Mouse (Mus musculus) right cerebral cortex, postnatal 10 days (tissue): ENCODE measurements around the gene Tff3.

ENCODE experiments used
- DNase-seq, 2 experiments: peaks; one replicate each; pipeline ENCODE4 v3.0.0; 2021; ENCODE audit warnings: low spot score in 2 of 2

Tff3 gene

DNA sequence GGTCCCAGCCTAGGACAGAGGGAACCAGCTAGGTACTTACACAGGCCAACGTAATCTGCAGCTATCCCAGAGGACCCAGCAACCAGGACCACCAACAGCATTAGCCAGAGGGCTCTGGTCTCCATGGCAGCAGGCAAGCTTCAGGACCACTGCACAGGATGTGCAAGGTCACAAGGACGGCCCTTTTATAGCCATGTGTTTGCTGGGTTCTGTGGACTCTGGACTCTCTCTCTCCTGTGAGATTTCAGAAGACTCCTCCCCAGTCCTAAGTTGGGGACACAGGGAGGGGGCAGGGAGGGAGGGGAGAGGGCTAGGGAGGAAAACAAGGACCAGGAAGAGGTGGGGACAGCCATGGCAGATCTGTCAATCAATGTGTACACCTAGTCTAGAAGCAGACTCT is at the start of gene Tff3:
Gene Tff3 (minus strand): TSS at position 195 of the 400 bp plus-strand sequence.
- DNase-seq, result no peak

DNA sequence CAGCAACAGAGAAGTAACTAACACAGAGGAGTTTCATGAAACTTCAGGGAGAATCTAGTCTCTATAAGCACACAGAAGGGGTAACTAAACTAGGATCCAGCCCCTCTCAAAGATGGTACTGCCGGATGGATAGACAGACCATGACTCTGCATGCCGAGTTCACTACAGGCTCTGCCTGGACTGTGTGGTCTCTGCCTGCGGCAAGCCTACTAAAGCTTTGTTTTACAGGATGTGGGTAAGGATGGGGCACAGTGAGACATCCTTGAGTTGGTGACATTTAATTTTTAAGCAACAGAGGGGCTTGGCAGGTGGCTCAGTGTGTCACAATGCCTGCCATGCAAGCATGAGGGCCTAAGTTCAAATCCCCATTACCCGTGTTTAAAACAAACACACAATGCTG is 46.9 kb upstream of the Tff3 start:
- no peak for DNase-seq

DNA sequence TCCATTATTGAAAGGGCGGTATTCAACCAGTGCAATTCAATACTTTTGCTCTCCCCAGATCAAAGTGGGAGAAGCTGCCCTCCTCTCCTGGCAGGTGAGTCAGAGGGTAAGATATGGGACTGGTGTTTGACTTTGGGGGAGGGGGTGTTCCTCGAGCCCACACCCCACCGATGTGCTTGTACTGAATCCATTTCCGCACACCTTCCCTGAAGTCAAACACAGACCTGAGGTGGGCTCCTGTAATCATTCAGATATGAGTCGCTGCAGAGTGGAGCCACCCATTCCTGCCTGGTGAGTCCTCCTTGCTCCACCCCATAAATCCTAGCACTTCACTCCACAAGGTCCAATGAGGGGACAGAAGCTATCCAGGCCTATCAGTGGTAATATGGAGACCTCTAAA is 40.4 kb upstream of the Tff3 start:
- no peak for DNase-seq

DNA sequence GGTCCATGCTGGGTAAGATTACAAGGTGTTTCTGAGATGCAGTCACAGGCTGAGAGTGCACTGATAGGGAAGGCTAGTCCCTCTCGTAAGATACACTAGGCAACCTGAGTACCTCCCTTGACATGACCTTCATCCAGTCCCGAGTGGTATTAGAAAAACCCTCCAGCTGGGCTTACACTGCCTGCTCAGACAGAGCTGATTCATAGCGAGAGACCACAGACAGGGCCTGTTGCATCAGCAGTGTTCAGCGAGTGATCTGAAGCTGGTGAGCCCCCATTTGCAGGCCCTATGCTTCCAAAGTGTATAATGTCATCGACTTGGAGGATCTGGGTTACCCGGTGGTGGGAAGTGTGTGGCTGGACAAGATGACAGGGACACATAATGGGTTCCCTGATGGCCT is 35.7 kb upstream of the Tff3 start, which contains the start of gene Tff1:
Gene Tff1 (minus strand): TSS at position 151 of the 400 bp plus-strand sequence.
- no peak for DNase-seq

DNA sequence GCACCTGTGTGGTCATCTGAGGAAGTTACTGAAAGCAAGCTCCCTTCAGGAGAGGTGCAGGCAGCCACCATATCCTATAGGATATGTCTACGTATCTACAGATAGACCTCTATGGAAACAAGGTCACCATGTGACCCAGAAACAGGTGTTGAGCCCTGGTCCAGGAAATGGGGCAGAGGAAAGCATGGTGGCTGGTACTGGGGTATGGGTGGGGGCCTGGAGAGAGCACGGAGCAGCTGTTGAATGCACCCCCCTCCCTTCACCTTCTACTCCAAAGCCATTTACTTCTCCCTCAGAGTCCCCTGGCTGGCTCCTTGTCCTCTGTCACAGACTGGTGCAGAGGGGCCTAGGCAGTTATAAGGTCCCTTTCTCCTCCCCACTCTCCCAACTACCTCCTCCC is 34.4 kb upstream of the Tff3 start:
- DNase-seq, result no peak

DNA sequence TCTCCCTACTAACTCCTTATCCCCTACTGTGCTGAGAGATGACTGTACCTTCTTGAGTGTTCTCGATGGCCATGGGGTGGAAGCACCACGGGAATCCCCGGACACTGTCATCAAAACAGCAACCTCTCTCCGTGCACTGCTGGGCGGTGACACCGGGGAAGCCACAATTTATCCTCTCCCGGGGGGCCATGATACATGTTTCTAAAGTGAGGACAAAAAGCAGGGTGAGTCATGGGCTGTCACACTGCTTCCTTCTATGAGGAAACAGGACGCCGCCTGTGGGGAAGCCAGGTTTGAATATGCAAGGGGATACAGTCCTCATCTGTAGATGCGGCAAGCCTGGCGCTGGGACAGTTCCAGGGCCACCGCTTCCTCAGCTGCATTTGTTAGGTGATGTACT is 33.2 kb upstream of the Tff3 start:
- DNase-seq, result no peak

DNA sequence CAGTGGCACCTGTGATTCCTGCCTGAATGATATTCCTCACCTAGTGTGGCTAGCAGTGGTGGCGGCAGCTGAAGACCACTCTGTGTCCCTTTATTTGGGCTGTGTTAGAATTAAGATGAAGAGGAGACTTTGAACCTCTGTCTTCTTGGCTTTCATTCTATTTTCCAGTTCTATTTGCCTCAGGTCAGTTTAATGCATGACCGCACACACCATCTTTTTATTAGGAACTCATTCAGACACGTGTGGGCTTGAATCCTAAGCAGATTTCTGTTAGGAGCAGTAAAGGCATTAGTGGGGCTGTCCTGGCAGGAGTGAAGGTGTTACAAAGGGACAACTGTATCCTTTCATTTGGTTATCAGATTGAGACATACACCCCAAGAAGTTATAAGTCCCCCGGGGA is 30.8 kb upstream of the Tff3 start:
- no peak for DNase-seq

DNA sequence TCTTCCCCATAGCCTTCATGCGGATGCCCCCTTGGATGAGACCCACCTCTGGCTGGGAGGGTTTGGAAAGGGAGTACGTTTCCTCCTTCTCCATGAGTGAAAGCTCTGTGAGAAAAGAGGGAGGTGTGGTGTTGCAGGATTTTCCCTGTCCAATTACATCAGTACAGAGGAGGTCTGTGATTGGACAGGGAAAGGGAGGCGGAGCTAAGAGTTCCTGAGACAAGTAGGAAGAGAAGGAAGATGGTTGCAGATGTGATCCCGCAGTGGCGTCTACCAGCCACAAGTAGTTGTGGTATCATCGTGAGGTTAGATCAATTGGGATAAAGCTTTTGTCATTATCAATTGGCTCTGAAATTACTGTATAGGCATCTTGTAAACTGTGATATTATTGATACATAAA is 28.5 kb upstream of the Tff3 start:
- no peak for DNase-seq

DNA sequence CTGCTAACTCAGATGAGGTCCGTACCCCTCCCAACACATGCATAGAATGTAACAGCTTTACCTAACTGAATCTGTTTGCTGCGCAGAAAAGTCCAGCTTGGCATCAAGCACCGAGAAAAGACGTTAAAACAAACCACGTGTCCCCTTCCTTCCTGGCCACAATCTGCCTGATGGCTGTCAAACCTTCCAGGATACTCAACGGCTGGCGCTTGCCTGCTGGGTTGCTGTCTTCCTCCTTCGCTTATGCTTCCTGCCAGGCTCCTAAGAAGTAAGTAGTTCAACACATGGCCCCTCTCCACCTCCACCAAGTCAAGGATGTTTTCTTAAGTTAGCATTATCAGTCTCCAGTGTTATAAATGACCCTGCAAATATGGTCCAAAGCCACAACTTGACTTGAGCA is 24.3 kb upstream of the Tff3 start:
- DNase-seq, result peak in 1 of 2 experiments; percentile 27

DNA sequence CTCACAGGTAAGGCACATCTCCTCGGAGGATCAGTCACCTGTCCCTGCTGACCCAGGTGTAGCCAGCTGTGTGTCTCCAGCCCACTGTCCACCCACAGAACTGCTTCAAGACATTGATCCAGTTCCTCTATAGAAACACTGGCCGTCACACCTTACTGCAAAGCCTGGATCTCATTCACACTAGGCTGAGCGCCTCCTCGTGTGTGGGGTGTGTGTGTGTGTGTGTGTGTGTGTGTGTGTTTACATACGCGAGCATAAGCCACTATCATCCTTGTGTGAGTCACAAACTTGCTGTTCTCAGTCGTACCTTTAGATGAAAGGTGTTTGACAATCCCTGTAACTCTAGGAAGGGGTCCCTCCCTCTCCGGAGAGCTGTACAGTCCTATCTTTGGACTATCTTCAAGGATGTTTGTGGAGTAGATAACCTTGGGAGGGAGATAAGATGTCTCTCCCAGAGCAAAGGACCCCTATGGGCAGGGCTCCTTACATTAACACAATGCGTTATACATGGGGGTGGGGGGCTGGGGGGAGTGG is 23.6 kb upstream of the Tff3 start:
- DNase-seq, result no peak

DNA sequence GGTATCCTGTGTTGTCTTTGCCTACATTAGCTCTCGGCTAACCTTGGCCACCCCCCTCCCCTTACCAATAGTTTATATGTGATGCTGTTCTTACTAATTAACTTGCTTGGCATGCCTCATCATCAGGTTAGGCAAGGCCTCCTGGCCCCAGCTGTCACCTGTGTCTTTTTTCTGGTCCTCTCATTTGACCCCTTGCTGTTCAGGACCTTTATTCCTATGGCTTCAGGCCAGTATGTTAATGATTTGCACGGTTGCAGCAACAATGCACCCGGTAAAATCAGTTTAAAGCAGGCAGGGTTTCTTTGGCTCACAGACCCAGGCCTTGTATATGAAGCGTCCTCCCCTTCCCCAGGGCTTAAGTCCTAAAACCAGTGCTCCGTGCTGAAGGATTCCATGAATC is 23.1 kb upstream of the Tff3 start:
- no peak for DNase-seq

DNA sequence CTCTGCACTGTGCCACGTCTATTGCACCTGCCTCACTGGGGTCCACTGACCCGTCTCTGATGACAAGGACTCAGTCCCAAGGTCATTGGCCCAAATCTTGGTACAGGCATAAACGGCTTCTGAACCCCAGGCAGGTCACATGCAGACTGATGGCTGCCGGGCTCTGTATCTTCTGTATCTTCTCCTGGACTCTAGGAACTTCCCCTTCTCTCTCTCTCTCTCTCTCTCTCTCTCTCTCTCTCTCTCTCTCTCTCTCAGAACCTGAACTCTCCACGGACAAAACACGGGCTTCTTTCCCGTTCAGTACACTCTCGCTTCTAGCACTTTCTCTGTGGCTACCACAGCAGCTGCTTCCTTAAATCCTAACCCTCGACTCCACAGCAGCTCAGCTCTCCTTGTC is 16.6 kb upstream of the Tff3 start:
- no peak for DNase-seq

DNA sequence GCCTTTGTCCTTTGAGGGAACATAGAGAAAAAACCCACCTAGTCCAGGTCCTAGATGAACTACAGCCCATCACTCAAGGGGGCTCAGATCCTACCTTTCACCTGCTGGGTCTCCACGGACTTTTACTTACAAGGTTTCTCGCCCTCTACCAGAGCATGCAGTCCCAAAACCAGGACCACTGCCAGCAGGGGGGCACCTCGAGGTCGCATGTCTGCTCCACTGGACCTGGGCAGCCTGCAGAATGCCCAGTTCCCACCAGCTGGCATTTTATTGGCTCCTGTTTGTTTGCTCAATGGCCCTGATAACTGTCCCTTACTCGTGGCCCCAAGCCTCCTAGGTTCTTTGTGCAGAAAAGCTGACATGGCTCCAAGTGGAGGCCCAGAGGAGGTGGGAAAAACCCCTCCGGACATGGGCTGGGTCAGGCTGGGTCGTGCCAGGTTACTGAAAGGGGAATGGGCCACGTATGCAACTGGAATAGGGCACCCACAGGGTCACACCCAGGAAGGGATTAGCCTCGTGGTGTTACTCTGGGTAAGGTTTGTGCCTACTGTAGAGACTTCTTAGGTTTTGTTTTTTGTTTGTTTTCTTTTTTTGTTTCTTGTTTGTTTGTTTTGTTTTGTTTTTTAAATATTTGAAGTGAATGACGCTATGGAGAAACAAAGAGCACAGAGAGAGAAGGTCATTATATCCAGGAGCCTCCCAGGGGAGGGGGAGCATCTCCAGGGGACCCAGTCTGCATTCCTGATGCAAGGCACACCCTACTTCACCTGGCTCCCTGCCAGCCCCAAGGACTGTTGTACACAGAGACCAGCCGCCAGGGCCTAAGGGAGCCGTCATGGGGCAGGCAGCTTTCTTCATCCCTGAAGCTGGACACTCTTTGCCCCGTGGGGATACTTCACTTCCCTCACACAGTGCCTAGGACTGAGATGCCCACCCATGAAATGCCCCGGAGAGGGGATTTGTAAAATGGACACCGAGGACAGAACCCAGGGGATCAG is 14.9 kb upstream of the Tff3 start, which contains the start of gene Tff2:
Gene Tff2 (minus strand): TSS at position 243 of the 998 bp plus-strand sequence.
- no peak for DNase-seq

DNA sequence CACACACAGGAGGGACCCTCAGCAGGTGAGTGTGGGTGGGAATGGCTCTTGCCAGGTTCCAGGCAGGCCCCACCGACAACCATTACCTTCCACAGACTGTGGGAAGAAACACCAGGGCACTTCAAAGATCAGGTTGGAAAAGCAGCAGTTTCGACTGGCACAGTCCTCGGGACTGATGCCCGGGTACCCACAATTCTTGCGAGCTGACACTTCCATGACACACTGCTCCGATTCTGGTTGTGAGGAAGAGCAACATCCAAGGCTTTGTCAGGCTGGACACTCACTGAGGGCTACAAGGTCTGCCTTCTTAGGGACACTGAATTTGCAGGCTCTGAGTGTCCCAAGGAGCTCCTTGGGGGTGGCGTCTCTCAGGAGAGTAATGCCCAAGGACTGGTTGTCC is 12.7 kb upstream of the Tff3 start:
- DNase-seq, result no peak

DNA sequence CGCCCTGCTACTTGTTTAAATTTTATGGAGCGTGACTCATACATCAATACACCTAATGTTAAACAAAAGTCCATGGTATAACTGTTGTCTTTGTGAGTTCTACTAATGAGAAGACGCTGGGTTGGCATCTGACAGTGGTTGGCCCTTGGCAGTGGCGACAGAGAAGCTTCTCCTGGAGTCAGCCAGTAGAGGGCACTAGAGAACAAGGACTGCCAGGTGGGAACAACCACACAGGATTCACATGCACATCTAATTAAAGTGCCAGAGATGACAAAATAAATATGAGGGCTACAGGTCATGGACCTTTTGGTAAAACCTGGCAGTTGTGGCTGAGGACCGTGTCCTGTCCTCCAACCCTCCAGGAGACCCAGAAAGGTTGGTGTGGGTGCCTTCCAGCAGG is 9.0 kb upstream of the Tff3 start:
- DNase-seq, result peak in 1 of 2 experiments; percentile 73

DNA sequence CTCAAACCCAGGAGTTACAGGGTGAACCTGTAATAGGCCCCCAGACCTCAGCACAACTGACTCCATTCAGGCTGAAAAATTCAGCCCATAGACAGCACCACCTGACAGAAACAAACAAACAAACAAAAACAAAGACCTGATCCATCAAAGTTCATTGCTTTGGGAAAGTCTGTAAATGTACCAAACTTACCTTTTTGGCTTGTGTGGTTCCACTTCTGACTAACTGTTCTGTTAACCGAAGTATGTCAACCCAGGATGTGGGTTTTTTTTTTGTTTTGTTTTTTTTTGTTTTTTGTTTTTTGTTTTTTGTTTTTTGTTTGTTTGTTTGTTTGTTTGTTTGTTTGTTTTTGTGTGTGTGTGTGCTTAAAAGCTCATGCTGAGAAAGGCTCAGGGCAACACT is 7.4 kb upstream of the Tff3 start:
- DNase-seq, result no peak

DNA sequence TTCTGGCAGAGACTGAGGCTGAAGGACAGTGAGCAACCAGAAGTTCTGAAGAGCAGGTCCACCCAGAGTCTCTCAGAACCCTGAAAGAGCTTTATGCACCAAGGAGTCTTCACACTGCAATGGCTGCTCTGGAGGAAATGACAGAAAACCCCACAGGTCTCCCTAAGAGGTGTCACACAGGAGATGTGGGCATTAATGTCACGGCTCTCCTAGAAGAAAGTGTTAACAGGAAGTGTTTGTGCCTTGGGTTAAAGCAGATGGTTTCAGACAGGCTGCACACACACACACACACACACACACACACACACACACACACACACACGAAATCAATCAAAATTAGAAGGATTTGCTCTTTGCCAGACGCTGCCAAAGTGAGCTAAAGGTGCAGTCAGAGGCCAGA is 6.8 kb upstream of the Tff3 start:
- DNase-seq, result no peak

DNA sequence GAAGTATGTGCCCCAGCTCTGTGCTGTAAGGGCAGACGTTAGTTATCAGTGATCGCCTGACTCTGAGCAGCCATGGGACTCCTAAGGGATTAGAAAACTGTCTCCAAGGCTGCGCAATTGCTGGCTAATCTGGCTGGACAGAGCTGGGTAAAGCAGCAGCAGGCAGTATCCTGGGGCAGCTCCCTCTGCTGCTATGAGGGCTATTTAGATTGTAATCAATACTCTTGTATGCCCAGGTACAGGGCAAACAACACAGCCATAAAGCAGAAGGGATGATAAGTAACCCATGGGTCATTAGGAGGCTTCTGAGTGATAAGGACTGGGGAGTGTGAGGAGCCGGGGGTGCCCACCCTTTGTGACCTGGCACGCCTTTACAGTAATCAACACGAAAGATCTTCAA is 5.5 kb upstream of the Tff3 start:
- DNase-seq, result no peak

DNA sequence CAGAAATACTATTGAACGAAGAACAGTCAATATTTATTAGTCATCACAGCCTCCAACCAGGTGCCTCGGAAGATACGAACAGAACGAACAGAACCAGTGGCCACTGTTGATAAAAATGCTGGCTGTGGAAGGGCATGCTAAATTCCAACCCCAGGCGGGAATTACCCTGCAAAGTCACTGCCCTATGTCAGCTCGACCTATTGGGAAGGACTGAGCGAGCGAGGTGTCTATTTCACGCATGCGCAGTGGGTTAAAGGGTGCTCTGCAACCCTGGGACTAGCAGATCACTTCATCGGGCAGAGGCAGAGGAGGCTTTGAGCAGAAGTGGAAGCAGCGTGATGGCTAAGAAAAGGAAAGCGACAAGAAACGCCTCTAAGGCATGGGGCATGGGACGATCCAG is 4.3 kb upstream of the Tff3 start:
- no peak for DNase-seq

DNA sequence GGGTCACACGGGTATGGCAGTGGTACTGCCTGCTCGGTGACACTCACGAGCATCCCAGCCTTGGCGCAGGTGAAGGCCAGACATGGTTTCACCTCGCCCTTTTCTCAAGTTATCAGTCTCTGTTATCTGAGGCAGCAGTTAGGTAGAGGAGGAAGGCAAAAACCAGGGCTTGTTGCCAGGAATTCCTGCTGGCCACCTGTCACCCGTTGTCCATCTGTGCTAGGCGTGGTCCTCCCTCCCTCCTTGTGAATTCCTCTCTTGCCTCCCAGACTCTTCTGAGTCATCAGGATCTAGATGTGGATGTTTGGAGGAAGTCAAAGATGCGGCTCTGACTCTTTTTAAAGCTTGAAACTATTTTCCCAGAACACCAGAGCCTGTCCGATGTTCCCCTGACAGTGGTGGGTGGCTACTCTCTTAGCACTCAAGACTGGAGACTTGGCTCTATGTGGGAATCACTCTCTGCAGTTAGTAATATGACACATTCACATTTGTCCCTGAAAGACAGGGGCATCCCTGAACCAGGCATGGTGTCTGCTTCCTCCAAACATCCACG is 1.9 kb upstream of the Tff3 start:
- DNase-seq, result no peak

DNA sequence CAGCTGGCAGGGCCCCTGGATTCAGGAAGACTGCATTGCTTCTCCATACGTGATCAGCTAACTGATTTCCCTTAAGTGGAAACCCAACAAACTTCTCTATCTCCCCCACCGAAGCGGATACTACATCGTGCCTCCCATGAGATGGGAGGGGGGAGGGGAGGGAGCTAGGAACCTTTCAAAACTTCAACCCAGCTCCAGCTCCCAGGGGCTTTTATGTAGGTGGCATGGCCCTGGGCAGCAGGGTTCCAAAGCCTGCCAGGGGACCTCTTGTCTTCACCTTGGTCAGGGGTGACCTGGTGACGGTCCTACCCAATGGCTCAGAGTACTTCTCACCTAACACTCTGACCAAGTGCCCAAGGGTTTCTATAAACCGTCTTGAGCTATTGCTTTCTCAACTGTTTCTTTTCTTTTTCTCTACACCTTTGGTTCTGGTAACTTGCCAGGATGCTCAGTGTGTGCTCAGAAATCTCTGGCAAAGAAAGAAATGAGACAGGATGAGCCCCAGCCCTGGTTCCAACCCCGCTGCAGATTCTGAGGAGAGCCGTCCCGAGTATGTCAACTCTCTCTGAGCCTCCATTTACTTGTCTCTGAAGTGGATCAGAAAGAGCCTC is 633 bp downstream of the Tff3 start:
- no peak for DNase-seq

DNA sequence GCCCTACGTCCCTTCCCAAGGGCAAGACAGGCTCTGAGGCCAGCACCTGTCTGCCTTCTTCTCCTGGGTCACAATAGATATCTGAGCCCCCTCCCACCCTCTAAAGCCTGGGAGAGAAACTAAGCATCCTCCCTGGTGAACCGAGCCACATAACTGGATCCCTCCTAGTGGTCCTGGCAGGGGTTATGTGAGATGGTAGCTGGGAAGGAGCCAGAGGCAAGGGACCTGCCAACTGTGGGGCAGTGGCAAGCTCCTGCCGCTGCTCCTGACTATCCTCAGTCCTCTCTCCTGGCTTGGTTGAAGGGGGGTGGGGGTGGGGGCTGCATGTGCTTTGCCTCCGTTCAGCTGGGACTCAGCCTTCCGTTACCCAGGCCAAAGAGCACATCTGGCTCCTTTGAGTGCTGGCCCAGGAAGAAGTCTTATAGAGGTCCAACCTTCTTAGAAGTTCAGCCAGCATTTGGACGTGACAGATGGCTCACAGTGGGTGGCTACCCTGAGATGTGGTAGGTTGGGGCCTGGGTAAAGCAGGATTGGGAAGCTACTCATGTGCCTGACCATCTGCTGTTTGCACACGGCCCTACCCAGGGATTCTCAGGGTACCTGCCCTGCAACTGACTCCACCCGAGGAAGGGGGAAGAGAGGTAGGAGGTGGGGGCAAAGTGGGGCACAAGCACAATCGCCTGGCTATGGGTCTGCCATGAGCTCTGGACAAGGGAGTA is 3.7 kb downstream of the Tff3 start:
- DNase-seq, result no peak
